Mouse (Mus musculus): Measurements from ENCODE around the gene Slc12a8.

GRCm38 (mm10) chr16:33611291-33611690 is 94.2 kb downstream of the Slc12a8 start:
- TF ChIP-seq EP300 (IDR thresholded peaks at IDR 0.05; ENCODE audit: low read depth) (no peak), CTCF (IDR thresholded peaks at IDR 0.05; ENCODE audit: low read depth) (no peak)
